Mouse (Mus musculus): ENCODE results near the gene Fgd3. TPM values are rescaled to one million over a fixed set of nuclear protein-coding genes. Genes with fewer than 3 reads are reported as not detected.
A peak's percentile ranks its signal among the peaks of the same experiment; 100 is the strongest.

Fgd3 gene
- polyA plus RNA-seq, 1 experiment from 2014 or later: 1.1 TPM

DNA sequence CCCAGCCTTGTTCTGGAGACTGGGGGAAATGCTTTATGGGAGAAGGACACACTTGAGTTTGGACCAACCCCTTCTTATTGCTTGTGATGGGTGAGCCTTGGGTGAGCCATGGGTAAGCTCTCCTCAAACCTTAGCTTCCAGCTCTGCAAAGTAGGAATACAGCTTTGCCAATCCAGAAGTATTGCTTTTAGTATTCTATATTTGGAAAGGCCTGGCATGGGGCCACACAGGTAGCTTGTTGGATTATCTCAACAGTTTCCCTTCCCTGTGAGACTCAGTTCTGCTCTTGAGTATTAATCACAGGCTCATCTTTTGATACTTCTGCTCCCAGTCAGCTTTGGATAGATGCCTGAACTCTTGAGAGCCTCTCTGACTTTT, 22.6 kb upstream of the Fgd3 start:
- Histone ChIP-seq H3K4me3 (ENCODE audit: low read length) (peak overlapping the region; percentile 97), H3K27me3 (ENCODE audit: insufficient read depth, low read length) (no peaks in the 10 kb centered on the region), H3K9me3 (ENCODE audit: low read length) (no peaks in the 10 kb centered on the region), H3K4me1 (ENCODE audit: insufficient read depth, low read length) (peaks cover 30% of the 10 kb centered on the region), H3K36me3 (ENCODE audit: insufficient read depth, low read length) (no peaks in the 10 kb centered on the region), H3K4me2 (replicated peaks; ENCODE audit: low read depth, low read length) (peak overlapping the region; percentile 84), H3K27ac (ENCODE audit: low read length) (no peak overlapping the region), H3K9ac (replicated peaks; ENCODE audit: low read length) (0 out of 2 replicates have a peak overlapping the region, but pooled peaks have one; percentile 92)
- no peak for ATAC-seq (ENCODE audit: low FRiP score, low TSS enrichment)

DNA sequence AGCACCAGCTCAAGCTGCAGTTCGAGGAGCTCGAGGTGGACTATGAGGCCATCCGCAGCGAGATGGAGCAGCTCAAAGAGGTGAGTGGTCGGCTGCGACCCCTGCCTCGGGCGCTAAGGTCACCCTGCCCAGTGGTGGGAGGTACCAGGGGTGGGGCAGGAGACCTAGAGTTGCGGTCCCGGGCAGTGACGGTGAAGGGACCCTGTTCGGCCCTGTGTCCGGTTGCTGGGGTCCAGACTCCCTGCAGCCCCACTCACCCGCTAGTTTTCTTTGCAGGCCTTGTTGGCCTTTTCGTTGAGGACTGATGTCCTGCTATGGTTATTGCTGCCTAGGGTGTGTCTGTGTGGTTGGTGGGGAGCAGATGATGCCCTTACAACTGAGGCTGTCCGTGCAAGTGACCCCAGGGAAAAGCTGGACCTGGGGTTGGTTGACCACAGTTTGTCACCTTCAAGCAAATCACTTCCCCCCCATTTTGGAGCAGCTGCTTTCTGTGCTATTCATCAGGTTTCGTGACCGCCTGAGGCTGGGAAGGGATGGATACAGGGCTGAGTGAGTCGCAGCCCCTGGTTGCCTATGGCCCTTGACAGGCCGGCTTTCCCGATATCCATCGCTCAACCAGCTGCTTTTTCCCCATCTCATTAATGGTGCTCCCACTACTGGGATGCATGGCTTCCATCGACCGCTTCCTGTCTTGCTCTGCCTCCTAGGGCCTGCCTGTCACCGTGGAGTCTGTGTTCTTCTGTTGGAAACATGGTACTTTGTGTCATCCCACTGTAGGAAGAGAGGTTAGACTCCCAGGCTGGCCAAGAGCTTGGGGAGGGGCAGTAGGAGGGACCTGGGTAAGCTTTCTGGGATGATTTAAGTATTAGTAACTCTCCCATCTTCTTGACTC, 22.0 kb upstream of the Fgd3 start:
- Histone ChIP-seq H3K9ac (replicated peaks; ENCODE audit: low read length) (peak overlapping the region; percentile 92), H3K4me2 (replicated peaks; ENCODE audit: low read depth, low read length) (peak overlapping the region; percentile 84), H3K4me3 (ENCODE audit: low read length) (peak overlapping the region; percentile 97), H3K36me3 (ENCODE audit: insufficient read depth, low read length) (no peaks in the 10 kb centered on the region), H3K4me1 (ENCODE audit: insufficient read depth, low read length) (peaks cover 30% of the 10 kb centered on the region), H3K27ac (ENCODE audit: low read length) (0 out of 2 replicates have a peak overlapping the region, but pooled peaks have one; percentile 56), H3K9me3 (ENCODE audit: low read length) (no peaks in the 10 kb centered on the region), H3K27me3 (ENCODE audit: insufficient read depth, low read length) (no peaks in the 10 kb centered on the region)
- 5% methylated on average over 25 of the region's 25 CpGs for WGBS
- peak; percentile 37 for ATAC-seq (ENCODE audit: low FRiP score, low TSS enrichment)

DNA sequence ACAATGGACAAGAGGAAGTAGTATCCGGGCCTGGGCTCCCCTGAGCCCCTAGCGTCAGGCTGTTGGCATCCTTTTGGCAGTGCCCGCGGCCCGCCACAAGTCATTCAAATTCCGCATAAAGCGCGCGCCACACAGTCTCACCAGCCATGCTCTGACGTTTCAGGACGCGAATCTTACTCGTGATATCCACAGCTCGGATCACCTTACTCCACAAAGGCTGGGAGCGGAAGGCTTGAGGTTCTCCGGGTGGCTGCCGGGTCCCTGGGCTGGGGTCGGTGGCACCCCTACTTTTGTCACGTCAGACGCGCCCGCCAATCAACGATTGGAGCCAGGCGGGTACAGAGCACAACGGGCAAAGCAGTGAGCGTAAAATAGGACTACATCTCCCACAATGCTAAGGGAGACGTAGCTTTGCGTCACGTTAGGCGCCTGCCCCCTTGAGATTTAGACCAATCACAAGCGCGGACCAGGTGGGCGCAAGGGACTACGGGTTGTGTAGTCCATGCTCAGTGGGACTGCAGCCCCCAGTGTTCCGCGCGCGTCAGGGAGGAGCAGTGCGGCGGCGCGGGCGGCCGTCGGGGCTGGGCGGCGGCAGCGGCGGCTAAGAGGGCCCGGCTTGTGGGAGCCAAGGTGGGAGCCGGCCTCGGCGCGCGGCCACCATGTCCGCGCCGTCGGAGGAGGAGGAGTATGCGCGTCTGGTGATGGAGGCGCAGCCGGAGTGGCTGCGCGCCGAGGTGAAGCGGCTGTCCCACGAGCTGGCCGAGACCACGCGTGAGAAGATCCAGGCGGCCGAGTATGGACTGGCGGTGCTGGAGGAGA, 21.1 kb upstream of the Fgd3 start, which contains the start of gene Bicd2:
Gene Bicd2, plus strand, starts transcription at position 574 of the 819 bp plus-strand sequence.
- Histone ChIP-seq H3K36me3 (ENCODE audit: insufficient read depth, low read length) (no peaks in the 10 kb centered on the region), H3K27ac (ENCODE audit: low read length) (peak within 1 kb of the TSS; percentile 56), H3K9me3 (ENCODE audit: low read length) (no peaks in the 10 kb centered on the region), H3K4me3 (ENCODE audit: low read length) (peak within 1 kb of the TSS; percentile 97), H3K27me3 (ENCODE audit: insufficient read depth, low read length) (no peaks in the 10 kb centered on the region), H3K4me1 (ENCODE audit: insufficient read depth, low read length) (peaks cover 30% of the 10 kb centered on the region), H3K9ac (replicated peaks; ENCODE audit: low read length) (peak within 1 kb of the TSS; percentile 92), H3K4me2 (replicated peaks; ENCODE audit: low read depth, low read length) (peak within 1 kb of the TSS; percentile 84)
- under 1% methylated on average over 74 of the region's 74 CpGs for WGBS
- ATAC-seq (ENCODE audit: low FRiP score, low TSS enrichment): peak; percentile 100

DNA sequence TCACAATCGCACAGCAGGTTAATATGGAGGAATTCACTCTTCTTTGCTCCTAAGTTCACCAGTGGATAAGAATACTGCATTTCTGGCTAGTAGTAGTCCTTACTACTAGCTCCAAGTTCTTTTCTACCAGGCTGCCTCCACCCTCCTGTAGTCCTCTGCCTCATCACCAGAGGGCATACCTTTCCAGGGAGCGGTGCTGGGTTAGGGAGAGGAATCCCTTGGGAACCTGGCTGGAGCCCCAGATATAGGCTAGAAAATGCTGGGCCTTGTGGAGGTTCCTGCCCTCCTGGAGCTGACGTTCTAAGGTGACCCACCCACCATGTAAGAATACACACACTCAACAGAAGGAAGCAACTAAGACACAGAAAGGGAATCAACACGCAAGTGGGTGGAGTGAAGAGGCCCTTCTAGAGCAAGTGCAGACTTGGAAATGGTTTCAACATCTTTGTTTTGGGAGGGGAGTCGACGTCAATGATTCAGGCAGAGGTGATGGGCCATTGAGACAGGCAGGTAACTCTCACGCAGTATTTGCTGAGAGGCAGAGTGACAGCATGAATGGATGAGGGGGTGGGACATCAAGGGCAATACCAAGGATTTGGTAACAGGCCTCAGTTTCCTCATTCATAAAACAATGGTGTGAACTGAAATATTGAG, 18.9 kb upstream of the Fgd3 start:
- Histone ChIP-seq H3K9ac (replicated peaks; ENCODE audit: low read length) (no peak overlapping the region), H3K4me1 (ENCODE audit: insufficient read depth, low read length) (peaks cover 24% of the 10 kb centered on the region), H3K27ac (ENCODE audit: low read length) (no peak overlapping the region), H3K4me3 (ENCODE audit: low read length) (no peak overlapping the region), H3K27me3 (ENCODE audit: insufficient read depth, low read length) (no peaks in the 10 kb centered on the region), H3K9me3 (ENCODE audit: low read length) (no peaks in the 10 kb centered on the region), H3K36me3 (ENCODE audit: insufficient read depth, low read length) (no peaks in the 10 kb centered on the region), H3K4me2 (replicated peaks; ENCODE audit: low read depth, low read length) (no peak overlapping the region)
- ATAC-seq (ENCODE audit: low FRiP score, low TSS enrichment): no peak
- 73% methylated on average over 7 of the region's 7 CpGs for whole genome bisulfite sequencing

DNA sequence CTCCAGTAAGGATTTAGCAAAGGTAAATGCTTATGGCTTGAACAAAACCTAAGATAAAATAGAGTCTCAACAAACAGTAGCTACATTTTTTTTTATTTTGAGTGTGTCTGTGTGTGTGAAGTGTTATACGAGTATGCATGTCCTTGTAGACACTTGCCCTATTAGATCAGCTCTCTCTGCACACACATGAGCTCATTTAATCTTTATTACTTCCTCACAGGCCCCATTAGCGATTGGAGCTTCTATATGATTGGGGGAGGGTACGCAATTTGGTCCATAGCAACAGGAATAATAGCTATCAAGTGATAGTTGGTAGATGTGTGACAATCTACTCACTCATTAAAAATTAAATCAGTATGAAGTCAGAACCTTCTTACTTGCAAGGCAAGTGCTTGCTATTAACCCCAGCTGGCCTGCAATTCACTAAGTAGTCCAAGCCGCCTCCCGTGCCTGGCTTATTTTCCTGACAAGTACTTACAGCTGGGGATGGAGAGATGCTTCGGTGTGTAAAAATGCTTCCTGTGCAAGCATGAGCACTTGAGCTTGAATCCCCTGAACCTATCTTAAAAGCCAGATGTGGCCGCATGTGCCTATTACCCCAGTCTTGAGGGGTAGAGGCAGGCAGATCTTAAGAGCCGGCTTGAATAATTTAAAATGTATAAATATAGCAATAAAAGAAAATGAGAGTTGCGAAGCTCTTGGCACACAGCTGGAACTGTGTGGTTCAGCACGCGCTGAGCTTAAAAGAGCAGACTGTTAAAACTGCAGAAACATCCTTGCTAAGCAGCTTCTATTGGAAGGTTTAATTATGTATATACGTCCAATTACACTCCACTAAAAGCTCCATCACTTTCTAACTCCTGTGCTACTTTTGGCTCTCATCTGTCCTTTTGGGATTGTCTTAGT, 15.2 kb upstream of the Fgd3 start:
- Histone ChIP-seq H3K36me3 (ENCODE audit: insufficient read depth, low read length) (no peaks in the 10 kb centered on the region), H3K27ac (ENCODE audit: low read length) (no peak overlapping the region), H3K27me3 (ENCODE audit: insufficient read depth, low read length) (no peaks in the 10 kb centered on the region), H3K4me3 (ENCODE audit: low read length) (no peak overlapping the region), H3K4me1 (ENCODE audit: insufficient read depth, low read length) (peaks cover 2% of the 10 kb centered on the region), H3K4me2 (replicated peaks; ENCODE audit: low read depth, low read length) (no peak overlapping the region), H3K9me3 (ENCODE audit: low read length) (no peaks in the 10 kb centered on the region), H3K9ac (replicated peaks; ENCODE audit: low read length) (no peak overlapping the region)
- WGBS: 88% methylated on average over 12 of the region's 12 CpGs
- ATAC-seq (ENCODE audit: low FRiP score, low TSS enrichment): no peak

DNA sequence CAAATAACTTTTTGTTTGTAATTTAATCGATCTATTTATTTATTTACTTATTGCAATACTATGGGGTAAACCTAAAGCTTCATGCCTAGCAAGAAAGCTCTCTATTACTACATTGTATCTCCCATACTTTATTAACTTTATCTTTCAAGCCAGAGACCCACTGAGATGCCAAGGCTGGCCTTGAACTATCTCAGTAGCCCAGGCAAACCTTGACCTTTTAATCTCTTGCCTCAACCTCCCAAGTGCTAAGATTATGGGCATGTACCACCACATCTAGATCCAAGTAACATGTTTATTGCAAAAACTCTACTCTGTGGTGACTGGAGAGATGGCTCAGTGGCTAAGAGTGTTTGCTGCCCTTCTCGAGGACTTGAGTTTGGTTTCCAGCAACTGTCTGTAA, 13.1 kb upstream of the Fgd3 start:
- Histone ChIP-seq H3K4me1 (ENCODE audit: insufficient read depth, low read length) (no peaks in the 10 kb centered on the region), H3K27ac (ENCODE audit: low read length) (no peak overlapping the region), H3K9ac (replicated peaks; ENCODE audit: low read length) (no peak overlapping the region), H3K9me3 (ENCODE audit: low read length) (no peaks in the 10 kb centered on the region), H3K36me3 (ENCODE audit: insufficient read depth, low read length) (no peaks in the 10 kb centered on the region), H3K4me3 (ENCODE audit: low read length) (no peak overlapping the region), H3K27me3 (ENCODE audit: insufficient read depth, low read length) (no peaks in the 10 kb centered on the region), H3K4me2 (replicated peaks; ENCODE audit: low read depth, low read length) (no peak overlapping the region)
- ATAC-seq (ENCODE audit: low FRiP score, low TSS enrichment): no peak
- 82% methylated on average over 2 of the region's 2 CpGs for WGBS

DNA sequence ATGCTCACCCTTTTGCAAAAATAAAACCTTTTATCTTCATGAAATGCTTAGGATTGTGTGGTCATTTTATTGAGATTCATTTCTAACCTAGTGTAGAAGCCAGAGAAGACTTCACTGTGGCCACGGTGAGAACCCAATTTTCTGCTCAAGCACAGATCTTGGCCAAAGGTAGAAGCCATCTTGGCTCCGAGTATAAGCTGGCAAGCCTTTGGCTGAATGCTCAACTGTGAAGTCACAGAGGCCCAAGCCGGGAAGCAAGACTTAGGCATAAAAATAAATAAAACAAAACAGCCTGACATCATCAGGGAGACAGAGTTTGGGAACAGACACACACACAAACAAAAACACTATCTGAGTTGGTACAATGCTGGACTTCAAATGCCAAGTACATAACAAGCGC, 8.0 kb upstream of the Fgd3 start:
- ATAC-seq (ENCODE audit: low FRiP score, low TSS enrichment): no peak
- WGBS: 81% methylated on average over 4 of the region's 4 CpGs

DNA sequence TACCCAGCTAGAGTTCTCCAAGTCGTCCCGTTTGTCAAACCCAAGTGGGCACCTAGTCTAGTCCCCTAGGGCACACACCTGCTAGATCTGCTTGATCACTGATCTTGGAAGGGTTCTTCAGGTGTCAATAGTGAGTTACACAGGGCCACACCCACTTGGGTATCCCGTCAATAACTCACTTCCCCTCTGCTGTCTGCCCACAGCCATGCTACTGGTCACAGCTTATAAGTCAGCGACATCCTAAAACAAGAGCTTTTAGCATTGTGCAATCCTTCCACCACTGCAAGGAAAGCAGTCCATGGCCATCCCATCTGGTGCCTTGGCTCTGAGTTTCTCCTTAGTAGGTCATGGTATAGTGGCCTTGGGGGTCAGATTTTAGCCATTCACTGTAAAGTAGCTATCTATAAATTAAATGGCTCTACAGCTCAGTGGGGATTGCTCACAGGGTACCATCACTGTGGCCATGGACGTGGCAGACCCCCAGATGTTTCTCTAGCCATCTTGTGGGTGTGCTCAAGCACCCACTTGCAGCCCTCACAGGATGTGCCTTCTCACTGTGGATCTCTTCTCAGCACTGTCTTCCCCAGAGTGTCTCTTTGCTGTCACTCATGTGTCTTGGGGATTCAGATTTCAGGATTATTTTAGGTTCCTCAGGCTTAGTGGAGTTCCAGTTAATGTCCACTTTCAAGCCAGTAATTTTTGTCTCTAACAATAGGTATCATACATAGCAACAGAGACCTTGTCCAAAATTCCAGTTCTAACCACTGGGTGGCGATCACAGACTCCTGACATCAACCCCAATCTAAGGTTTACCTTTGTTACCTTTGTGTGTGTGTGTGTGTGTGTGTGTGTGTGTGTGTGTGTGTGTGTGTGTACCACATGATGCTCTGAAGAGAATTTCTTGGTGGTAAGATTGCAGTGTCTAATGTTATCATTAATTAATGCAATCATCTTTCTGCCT, 6.4 kb upstream of the Fgd3 start:
- Histone ChIP-seq H3K27ac (ENCODE audit: low read length) (no peak overlapping the region), H3K36me3 (ENCODE audit: insufficient read depth, low read length) (no peaks in the 10 kb centered on the region), H3K4me1 (ENCODE audit: insufficient read depth, low read length) (no peaks in the 10 kb centered on the region), H3K4me2 (replicated peaks; ENCODE audit: low read depth, low read length) (no peak overlapping the region), H3K27me3 (ENCODE audit: insufficient read depth, low read length) (no peaks in the 10 kb centered on the region), H3K9me3 (ENCODE audit: low read length) (no peaks in the 10 kb centered on the region), H3K4me3 (ENCODE audit: low read length) (no peak overlapping the region), H3K9ac (replicated peaks; ENCODE audit: low read length) (no peak overlapping the region)
- 59% methylated on average over 6 of the region's 6 CpGs for WGBS
- ATAC-seq (ENCODE audit: low FRiP score, low TSS enrichment): peak; percentile 31; the same call in 1 of the 2 replicates

More for the DNA sequence above, 8.0 kb upstream of the Fgd3 start:
- H3K27me3 ChIP-seq (ENCODE audit: insufficient read depth, low read length): no peaks in the 10 kb centered on the region
- no peaks in the 10 kb centered on the region for H3K36me3 ChIP-seq (ENCODE audit: insufficient read depth, low read length)
- H3K4me2 ChIP-seq (replicated peaks; ENCODE audit: low read depth, low read length): no peak overlapping the region
- H3K4me1 ChIP-seq (ENCODE audit: insufficient read depth, low read length): no peaks in the 10 kb centered on the region
- H3K9me3 ChIP-seq (ENCODE audit: low read length): no peaks in the 10 kb centered on the region
- H3K27ac ChIP-seq (ENCODE audit: low read length): no peak overlapping the region
- no peak overlapping the region for H3K4me3 ChIP-seq (ENCODE audit: low read length)
- no peak overlapping the region for H3K9ac ChIP-seq (replicated peaks; ENCODE audit: low read length)
